Mouse (Mus musculus) olfactory bulb, adult 2 months (tissue): ENCODE results near the gene Fkbp2.

ENCODE experiments used
- CTCF ChIP-seq: fragments of 200-500 bp; IDR thresholded peaks from 2 replicates; pipeline ENCODE4 v1.5.1; 2012; ENCODE audit warnings: low read depth, mild to moderate bottlenecking, low read length, moderate library complexity; ENCODE audit not compliant: insufficient read depth
- POLR2A ChIP-seq: fragments of 200-500 bp; IDR thresholded peaks from 2 replicates; pipeline ENCODE4 v1.6.1; 2012; ENCODE audit warnings: mild to moderate bottlenecking, low read depth, low read length, moderate library complexity; ENCODE audit not compliant: insufficient read depth

DNA sequence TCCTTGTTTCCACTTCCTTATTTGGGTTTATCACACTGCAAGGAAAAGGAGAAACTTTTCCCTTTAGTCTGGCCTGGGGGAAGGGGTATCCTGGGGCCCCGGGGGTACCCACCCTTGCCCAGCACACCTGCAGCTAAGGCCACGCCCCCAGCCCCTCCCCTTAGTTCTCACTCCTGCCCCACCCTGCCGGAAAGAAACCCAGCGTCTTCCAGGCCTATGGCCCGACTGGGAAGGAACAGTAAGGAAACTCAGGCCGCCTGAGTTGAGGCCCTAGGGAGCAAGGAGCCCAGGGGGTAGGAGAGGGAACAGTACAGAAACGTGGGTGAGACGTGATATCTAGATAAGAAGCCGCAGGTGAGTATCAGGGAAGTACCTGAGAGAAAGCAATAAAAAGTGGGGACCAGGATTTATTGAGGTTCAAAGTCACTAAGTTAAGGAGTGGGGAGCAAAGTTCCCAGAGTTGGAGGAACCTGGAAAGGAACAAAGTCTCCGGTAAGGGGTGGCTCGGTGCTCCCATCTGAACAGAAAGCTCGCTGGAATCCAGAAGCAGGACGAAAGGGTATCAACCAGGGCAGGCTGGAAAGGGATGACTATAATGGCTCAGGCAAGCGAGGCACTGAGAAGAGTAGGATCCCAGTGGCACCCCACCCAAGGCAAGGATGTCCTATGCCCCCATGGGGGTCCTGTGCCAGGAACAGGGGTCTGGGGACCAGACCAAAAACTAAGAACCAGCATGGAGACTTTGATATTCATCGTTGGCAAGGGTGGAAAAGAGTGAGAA is 11.6 kb downstream of the Fkbp2 start:
- no peak for TF ChIP-seq POLR2A
- no peak for TF ChIP-seq CTCF
